Mouse (Mus musculus): Measurements from ENCODE around the gene Olfm1. TPM values are rescaled to one million over a fixed set of nuclear protein-coding genes. Genes with fewer than 3 reads are reported as not detected.
A peak's percentile ranks its signal among the peaks of the same experiment; 100 is the strongest.

Gene Olfm1
- polyA plus RNA-seq, 1 experiment, result not detected

DNA sequence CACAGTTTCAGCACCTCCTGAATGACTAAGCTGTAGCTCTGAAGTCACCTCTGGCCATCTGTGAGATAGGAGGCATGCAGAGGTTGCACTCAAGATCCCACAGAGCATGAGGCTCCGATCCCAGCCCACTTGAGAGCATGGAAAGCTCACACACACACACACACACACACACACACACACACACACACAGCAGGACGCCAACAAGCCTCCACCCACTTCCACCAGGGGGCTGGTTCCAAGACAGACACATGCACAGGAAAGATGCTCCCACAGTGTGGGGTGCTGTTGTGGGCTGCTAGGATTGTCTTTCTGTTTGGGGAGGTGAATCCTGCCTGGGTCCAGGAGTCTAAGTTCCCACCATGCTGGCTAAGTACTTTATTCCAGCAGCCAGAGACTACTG, 29.0 kb downstream of the Olfm1 start:
- peaks cover 56% of the 10 kb centered on the region for H3K4me1 ChIP-seq (ENCODE audit: control insufficient read depth, insufficient read depth, low read length)
- TF ChIP-seq POLR2A (IDR thresholded peaks at IDR 0.05; ENCODE audit: insufficient read depth, low read depth, low read length) (no peak), CTCF (IDR thresholded peaks at IDR 0.05; ENCODE audit: insufficient read depth, low read depth, low read length) (0 out of 2 replicates have a peak, but pooled peaks have one; percentile 25)
- no peak overlapping the region for H3K4me3 ChIP-seq (ENCODE audit: insufficient read depth, low read depth, low read length)
- no peak overlapping the region for H3K27ac ChIP-seq (ENCODE audit: insufficient read depth, low read depth, low read length)
- WGBS, result 43% methylated on average over 2 of the region's 2 CpGs

DNA sequence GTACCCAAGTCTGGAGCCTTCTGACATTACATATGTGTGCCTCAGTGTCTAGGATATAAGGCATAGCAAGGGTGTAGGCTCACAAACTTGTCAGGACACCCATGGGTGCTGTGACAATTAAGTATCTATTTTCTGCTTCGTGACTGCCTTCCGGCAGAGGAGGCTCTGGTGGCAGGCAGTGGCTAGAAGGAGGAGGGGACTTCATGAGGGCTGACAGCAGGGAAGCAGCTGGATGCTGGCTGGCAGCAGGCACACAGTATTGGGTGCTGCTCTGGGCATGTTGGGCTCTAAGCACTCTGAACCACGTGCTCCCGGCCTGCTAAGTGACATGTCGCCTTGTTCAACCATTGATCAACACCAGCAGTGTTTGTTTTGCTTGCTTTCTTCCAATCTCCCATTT, 32.0 kb downstream of the Olfm1 start:
- H3K4me1 ChIP-seq (ENCODE audit: control insufficient read depth, insufficient read depth, low read length), result peaks cover 61% of the 10 kb centered on the region
- 17% methylated on average over 5 of the region's 5 CpGs for WGBS
- TF ChIP-seq CTCF (IDR thresholded peaks at IDR 0.05; ENCODE audit: insufficient read depth, low read depth, low read length), result no peak
- TF ChIP-seq POLR2A (IDR thresholded peaks at IDR 0.05; ENCODE audit: insufficient read depth, low read depth, low read length), result no peak
- H3K27ac ChIP-seq (ENCODE audit: insufficient read depth, low read depth, low read length), result peak overlapping the region; percentile 39
- H3K4me3 ChIP-seq (ENCODE audit: insufficient read depth, low read depth, low read length), result no peak overlapping the region

DNA sequence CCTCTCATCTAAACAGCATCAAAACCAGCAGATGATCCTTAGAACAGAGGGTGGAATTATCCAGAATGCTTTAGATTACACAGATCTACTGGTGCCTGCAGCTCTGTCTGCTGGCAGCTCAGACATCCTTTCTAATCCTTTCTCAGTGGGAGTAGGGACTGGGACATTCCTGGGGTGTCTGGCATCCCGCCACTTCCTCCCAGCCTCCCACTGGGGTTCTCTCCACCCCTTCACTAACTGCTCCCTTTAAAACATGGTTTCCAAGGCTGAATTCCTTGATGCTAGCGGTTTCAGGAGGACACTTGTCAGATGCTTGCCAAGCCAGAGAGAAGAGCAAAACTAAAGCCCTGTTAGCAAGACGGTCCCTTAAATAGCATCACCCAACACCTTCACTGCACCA, 33.1 kb downstream of the Olfm1 start:
- H3K27ac ChIP-seq (ENCODE audit: insufficient read depth, low read depth, low read length), result peak overlapping the region; percentile 37
- WGBS, result 15% methylated on average over 3 of the region's 3 CpGs
- TF ChIP-seq CTCF (IDR thresholded peaks at IDR 0.05; ENCODE audit: insufficient read depth, low read depth, low read length) (no peak), POLR2A (IDR thresholded peaks at IDR 0.05; ENCODE audit: insufficient read depth, low read depth, low read length) (no peak)
- H3K4me3 ChIP-seq (ENCODE audit: insufficient read depth, low read depth, low read length), result no peak overlapping the region
- H3K4me1 ChIP-seq (ENCODE audit: control insufficient read depth, insufficient read depth, low read length), result peaks cover 59% of the 10 kb centered on the region

DNA sequence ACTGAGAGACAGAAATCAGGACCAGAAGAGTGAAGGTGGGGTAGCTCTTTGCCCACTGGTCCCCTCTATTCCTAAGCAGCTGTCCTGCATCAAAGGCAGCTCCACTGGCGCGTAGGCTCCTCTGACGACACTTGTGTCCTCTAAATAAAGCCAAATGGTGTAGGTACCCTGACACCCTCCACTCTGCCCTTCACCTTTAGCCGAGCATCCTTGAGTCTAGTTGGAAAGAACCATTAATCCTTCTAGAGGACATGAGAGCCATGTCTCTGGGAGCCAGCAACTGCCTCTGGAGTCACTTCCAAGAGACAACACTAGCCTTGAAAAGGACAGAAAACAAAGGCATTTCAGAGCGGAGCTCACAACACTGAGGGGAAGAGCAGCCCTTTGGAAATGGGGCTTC, 34.2 kb downstream of the Olfm1 start:
- Histone ChIP-seq H3K27ac (ENCODE audit: insufficient read depth, low read depth, low read length) (no peak overlapping the region), H3K4me1 (ENCODE audit: control insufficient read depth, insufficient read depth, low read length) (peaks cover 50% of the 10 kb centered on the region), H3K4me3 (ENCODE audit: insufficient read depth, low read depth, low read length) (no peak overlapping the region)
- TF ChIP-seq POLR2A (IDR thresholded peaks at IDR 0.05; ENCODE audit: insufficient read depth, low read depth, low read length) (no peak), CTCF (IDR thresholded peaks at IDR 0.05; ENCODE audit: insufficient read depth, low read depth, low read length) (no peak)
- 79% methylated on average over 5 of the region's 5 CpGs for WGBS

DNA sequence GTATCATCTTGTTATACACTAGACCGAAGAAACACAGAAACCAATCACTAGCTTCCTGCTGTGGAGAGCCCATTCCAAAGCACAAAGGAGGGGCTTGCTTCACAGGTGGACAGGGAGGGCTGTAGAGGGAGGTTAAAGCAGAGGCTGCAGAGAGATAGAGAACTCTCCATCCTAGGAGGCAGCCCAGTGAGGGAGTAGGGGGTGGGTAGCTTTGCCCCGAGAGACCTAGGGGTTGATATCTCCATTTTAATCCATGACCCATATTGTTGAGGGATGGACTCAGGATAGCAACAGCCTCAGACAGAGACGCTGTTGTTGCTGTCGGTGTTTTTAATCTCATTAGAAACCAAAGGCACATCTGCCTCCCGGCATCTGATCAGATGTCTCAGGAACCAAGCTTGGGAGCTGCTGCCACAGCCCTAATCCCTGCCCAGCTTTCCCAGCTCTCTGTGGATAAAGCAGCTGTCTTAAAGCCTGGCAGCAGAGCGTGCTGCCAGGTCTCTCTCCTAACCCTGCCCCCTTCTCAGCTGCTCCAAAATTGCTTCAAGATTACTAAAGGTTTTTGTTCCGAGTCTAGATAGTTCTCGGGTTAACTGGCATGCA, 34.9 kb downstream of the Olfm1 start:
- Histone ChIP-seq H3K27ac (ENCODE audit: insufficient read depth, low read depth, low read length) (no peak overlapping the region), H3K4me1 (ENCODE audit: control insufficient read depth, insufficient read depth, low read length) (peaks cover 44% of the 10 kb centered on the region), H3K4me3 (ENCODE audit: insufficient read depth, low read depth, low read length) (no peak overlapping the region)
- TF ChIP-seq CTCF (IDR thresholded peaks at IDR 0.05; ENCODE audit: insufficient read depth, low read depth, low read length) (no peak), POLR2A (IDR thresholded peaks at IDR 0.05; ENCODE audit: insufficient read depth, low read depth, low read length) (no peak)
- 23% methylated on average over 8 of the region's 8 CpGs for WGBS

DNA sequence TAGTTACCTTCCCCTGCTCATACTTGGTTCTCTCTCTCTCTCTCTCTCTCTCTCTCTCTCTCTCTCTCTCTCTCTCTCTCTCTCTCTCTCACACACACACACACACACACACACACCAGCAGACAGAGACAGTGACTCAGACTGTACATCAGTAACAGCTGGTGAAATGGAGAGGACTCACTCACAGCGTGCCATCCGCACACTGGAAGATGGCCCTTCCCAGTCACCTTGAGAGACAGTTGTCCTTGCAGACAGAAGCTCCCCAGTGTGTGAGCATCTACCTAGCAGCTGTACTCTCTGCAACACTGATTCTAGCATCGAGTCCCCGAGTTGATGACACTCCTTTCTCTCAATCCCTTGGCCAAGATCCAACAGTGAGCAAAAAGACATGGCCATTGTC, 35.6 kb downstream of the Olfm1 start:
- TF ChIP-seq CTCF (IDR thresholded peaks at IDR 0.05; ENCODE audit: insufficient read depth, low read depth, low read length) (no peak), POLR2A (IDR thresholded peaks at IDR 0.05; ENCODE audit: insufficient read depth, low read depth, low read length) (no peak)
- H3K4me3 ChIP-seq (ENCODE audit: insufficient read depth, low read depth, low read length), result no peak overlapping the region
- WGBS, result 63% methylated on average over 4 of the region's 4 CpGs
- no peak overlapping the region for H3K27ac ChIP-seq (ENCODE audit: insufficient read depth, low read depth, low read length)
- peaks cover 41% of the 10 kb centered on the region for H3K4me1 ChIP-seq (ENCODE audit: control insufficient read depth, insufficient read depth, low read length)

DNA sequence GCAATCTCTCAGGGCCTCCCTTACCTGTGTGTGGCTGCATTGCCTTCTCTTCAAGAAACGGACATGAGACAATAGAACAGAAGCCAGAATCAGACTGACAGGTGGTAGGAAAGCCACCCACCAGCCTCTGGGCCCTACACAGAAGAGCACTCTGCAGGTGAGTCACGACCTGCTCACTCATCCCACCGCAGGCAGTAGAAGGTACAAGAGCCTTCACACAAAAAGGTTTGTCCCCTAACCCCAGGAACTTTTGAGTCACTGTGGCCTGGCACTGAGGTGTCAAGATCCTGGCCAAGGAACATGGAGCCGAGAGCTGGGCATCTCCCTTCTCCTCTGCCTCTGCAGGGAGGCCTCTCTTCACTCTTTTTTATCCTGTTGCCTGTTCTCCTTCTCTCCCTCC, 42.3 kb downstream of the Olfm1 start:
- no peak for TF ChIP-seq POLR2A (IDR thresholded peaks at IDR 0.05; ENCODE audit: insufficient read depth, low read depth, low read length)
- H3K4me1 ChIP-seq (ENCODE audit: control insufficient read depth, insufficient read depth, low read length), result peaks cover 6% of the 10 kb centered on the region; the same call in 1 of the 2 replicates
- H3K27ac ChIP-seq (ENCODE audit: insufficient read depth, low read depth, low read length), result no peak overlapping the region
- no peak overlapping the region for H3K4me3 ChIP-seq (ENCODE audit: insufficient read depth, low read depth, low read length)
- WGBS, result 85% methylated on average over 4 of the region's 4 CpGs

DNA sequence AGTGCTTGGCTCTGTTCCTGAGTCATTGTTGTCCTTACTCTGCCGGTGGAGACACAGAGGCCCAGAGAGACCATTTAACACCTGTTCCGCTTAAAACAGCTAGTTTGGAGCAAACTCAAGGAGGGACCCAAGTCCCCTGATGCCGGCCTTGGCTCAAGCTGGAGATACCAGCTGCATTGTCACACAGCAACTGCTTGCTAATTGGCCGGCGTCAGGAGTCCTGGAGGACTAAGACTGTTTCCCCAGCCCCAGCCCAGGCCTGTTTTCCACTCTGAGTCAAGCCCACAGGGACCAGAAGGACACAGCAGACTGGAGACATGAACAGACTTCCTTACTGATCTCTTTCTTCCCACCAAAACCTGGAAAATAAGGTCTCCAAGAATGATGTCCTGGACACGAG, 43.7 kb downstream of the Olfm1 start:
- WGBS, result 78% methylated on average over 6 of the region's 6 CpGs
- no peak overlapping the region for H3K27ac ChIP-seq (ENCODE audit: insufficient read depth, low read depth, low read length)
- H3K4me3 ChIP-seq (ENCODE audit: insufficient read depth, low read depth, low read length), result no peak overlapping the region
- H3K4me1 ChIP-seq (ENCODE audit: control insufficient read depth, insufficient read depth, low read length), result peaks cover 6% of the 10 kb centered on the region; the same call in 1 of the 2 replicates
- no peak for TF ChIP-seq CTCF (IDR thresholded peaks at IDR 0.05; ENCODE audit: insufficient read depth, low read depth, low read length)
- TF ChIP-seq POLR2A (IDR thresholded peaks at IDR 0.05; ENCODE audit: insufficient read depth, low read depth, low read length), result no peak

DNA sequence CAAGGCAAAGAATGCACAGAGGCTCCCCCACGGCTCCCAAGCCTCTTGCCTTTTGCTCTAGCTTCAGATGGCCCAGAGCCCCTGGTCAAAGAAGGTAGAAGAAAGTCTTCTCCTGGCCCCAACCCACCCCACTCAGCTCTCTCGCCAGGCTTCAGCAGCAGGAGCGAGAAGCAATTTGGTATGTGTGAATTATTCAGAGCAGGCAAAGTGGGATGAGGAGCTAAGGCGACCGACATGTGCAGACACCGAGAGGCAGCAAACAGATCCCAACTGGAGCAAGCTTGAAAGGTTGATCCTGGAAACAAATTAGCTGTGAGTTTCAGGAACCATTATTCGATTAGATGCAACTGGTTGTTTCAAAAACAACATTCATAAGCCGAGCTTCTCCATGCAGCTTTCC, 46.8 kb downstream of the Olfm1 start:
- Histone ChIP-seq H3K4me3 (ENCODE audit: insufficient read depth, low read depth, low read length) (no peak overlapping the region), H3K4me1 (ENCODE audit: control insufficient read depth, insufficient read depth, low read length) (peaks cover 21% of the 10 kb centered on the region), H3K27ac (ENCODE audit: insufficient read depth, low read depth, low read length) (no peak overlapping the region)
- 79% methylated on average over 8 of the region's 8 CpGs for WGBS
- TF ChIP-seq POLR2A (IDR thresholded peaks at IDR 0.05; ENCODE audit: insufficient read depth, low read depth, low read length) (no peak), CTCF (IDR thresholded peaks at IDR 0.05; ENCODE audit: insufficient read depth, low read depth, low read length) (no peak)

DNA sequence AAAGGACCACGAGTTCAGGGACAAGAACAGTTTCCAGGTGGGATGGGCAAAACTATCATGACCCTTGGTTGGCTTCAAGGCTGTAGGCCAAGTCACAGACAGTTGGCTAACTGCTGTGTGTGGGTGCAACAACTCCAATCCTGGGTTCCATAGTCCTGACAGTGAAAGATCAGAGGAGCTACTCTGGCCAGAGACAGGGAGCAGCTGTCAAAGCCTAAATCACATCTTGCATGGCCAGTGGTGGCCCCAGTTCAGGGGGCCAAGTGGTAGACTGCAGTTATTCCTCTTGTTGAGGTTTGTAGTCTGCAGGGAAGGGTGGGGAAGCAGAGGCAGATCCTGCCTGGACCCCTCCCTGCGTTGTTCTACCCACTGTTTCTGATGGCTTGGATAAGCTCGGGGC, 48.1 kb downstream of the Olfm1 start:
- no peak for TF ChIP-seq CTCF (IDR thresholded peaks at IDR 0.05; ENCODE audit: insufficient read depth, low read depth, low read length)
- TF ChIP-seq POLR2A (IDR thresholded peaks at IDR 0.05; ENCODE audit: insufficient read depth, low read depth, low read length), result no peak
- Histone ChIP-seq H3K4me3 (ENCODE audit: insufficient read depth, low read depth, low read length) (no peak overlapping the region), H3K27ac (ENCODE audit: insufficient read depth, low read depth, low read length) (no peak overlapping the region), H3K4me1 (ENCODE audit: control insufficient read depth, insufficient read depth, low read length) (peaks cover 34% of the 10 kb centered on the region)
- 90% methylated on average over 3 of the region's 3 CpGs for WGBS
